Mouse (Mus musculus): ENCODE data around the gene Rapgef4.

The Rapgef4 gene

DNA sequence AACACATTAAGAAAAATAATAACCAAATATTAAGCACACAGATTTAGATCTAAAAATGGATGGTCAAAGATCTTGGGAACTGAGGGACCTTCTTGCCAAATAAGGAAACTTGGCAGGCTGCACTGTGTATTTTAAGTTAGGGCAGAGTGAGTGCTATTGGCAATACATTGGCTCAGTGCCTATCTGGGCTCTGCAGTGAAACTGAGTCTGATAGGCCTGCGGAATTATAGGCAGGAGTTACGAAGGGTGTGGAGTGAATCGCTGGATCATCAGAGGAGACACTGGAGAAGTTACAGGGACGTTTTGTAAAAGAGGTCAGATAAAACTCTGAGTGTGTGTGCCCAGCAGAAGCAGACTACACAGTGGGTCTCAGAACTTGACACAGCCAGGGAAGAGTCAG lies 306.1 kb downstream of the Rapgef4 start:
- no peak for DNase-seq

DNA sequence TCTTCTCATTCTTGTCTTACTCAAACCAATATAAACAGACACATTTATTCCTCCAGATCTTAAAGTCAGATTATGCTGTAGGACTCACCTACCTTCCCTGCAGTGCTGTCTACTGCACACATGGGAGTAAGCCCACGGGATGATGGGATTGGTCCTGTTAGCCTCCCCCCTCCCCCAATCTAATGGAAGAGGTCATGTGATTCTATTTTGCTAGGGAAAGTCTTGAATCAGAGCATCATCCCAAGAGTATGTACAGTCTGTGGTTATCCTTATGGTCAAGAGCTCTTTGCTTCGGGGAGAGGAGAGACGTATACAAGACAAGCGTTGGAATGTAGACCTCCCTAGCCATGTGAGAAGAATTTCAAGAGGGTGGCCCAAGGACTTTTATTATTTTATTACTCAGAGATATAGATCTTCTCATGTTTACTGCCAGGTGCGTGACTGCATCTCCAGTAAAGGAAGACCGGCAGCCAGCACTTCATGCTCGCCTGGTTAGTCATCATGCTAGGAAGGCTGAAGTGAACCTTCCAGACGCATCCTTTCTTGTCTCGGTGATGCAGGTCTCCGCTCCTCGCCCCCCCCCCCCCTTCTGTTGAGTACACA lies 308.0 kb downstream of the Rapgef4 start:
- DNase-seq = no peak

DNA sequence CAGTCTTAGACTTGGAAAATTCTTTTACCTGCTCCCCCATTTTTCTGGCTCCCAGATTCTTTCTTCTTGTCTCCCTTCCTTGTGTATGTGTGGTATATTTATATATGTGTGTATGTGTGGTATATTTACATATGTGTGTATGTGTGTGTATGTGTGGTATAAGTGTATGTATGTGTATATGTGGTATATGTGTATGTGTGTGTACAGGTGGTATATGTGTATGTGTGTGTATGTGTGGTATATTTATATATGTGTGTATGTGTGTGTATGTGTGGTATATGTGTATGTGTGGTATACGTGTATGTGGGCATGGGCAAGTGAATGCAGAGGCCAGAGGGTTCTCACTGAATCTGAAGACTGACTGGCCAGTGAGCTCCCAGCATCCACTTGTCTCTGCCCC lies 310.1 kb downstream of the Rapgef4 start:
- no peak for DNase-seq

DNA sequence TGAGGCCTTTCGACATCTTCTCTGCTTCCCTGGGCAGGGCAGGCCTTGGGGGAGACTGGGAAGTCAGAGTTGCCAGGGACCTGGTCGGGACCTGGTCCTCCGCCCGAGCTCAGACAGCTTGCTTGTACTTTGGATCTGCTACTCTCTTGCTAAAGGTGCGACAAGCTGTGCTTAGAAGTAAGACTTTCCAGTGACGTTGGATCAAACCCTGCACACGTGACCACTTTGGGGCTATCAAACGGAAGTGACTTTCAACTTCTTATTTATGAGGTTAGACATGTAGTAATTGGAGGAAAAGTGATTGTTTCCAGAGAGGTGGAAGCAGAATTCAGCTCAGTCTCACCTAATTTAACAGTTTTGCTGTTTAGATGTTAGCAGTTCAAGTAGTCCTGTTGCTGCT lies 311.5 kb downstream of the Rapgef4 start:
- DNase-seq = no peak

DNA sequence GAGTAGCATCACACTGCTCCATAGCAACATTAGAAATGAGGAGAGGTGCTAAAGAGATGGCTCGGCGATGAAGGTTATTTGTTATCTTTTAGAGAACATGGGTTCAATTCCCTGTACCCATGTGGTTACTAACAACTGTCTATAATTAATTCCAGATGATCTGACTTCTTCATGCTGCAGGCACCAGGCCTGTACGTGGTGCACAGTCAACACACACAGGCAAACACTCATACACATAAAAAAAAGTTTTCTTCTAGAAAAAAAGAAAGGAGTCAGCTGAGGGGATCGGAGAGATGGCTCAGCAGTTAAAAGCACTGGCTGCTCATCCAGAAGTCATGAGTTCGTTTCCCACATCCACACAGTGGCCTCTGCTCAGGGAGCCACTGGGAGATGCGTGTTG lies 314.0 kb downstream of the Rapgef4 start:
- no peak for DNase-seq

DNA sequence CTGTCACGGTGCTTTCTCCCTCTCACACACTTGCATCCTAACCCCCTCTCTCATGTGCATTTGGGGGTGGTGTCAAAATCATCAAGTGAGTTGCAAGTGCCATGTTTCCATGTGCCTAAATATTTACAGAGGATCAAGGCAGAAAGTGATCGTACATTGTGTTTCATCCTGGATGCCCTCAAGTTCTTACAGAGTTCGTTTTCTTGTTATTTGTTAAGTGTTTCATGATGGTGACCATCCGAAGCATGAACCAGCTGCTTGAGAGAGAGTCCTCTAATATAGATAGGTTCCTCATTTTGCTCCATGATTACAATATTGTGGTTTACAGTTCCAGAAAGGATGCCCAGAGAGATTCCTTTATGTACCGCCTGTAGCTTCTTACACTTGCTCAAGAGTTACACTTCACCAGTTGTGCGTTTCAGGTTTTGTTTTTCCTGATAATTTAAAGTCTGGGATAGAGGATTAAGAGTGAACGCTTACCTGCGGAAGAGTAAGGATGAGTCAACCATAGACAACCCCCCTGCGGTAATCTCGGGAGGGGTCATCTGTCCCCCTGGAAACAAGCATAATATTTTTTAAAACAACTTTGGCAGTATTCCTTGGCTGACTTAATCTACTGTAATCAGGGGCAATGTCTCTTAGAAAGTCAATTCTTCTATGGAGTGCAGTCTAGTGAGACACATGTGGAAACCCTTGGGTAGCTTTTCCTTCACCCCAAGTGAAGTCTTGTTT lies 316.1 kb downstream of the Rapgef4 start:
- no peak for DNase-seq

DNA sequence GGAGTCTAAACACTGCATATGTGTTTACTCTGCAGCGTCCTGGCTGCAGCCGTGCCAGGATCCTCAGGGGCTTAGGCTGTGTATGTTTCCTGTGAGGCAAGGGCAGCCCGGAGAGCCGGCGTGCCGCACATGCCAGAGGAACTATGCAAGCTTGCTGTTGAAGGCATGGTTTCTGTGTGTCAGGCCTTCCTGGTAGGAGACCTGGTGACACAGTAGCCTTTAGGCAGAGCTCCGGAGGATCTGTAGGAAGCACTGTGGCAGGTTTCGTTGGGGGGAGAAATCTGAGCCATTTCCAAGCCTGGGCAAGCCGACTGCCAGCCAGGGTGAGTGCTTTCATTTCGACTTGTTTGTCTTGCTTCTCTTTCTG lies 316.7 kb downstream of the Rapgef4 start:
- DNase-seq = no peak

DNA sequence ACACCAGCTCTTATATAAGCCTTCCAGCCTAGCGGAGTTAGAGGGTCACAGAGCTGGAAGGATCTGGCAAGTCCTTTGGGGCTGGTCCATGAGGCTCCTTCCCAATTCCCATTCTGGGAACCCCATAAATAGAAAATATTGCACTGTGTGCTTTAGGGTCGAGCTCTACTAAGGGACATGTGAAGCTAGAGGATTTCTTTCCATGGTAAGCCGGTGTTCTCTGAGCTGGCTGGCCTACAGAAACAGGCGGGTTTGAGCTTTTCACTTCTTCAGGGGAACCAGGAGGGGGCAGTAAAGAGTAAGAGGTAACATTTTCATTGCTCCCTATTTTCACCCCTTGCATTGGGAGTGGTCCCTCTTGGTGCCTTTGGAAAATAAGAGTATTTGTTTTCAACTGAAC lies 317.4 kb downstream of the Rapgef4 start:
- DNase-seq = no peak

DNA sequence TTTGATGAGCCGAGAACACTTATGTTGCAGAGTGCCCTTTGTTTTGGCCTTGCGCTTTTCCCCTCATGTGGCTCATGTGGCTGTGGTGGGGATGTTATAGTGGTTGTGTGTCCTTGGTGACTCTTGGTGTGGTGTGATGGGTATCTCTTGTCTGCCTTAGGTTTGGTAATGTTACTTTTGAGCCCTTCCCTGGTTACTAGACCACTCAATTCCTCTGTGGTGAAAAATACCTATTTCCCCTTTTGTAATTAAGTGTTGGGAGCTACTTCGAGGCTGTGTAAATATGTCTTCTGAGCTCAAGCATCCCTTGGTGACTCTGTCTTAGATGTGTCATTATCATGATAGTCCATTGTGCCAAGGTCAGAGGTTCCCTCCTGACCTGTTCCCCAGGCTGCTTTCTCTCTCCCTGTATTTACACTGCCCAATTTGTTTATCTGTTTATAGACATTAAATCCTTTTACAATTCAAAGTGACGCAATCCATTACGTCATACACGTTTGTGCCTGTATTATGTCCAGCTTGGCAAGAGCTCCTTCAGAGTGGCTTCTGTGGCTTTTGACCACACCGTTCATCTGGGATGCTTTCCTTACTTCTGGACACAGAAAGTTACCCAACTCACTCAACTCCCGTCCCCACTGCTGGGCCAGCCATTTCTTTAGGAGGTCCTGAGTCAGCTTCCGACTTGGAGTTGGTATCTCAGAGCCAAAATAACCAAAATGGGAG lies 320.3 kb downstream of the Rapgef4 start:
- no peak for DNase-seq

DNA sequence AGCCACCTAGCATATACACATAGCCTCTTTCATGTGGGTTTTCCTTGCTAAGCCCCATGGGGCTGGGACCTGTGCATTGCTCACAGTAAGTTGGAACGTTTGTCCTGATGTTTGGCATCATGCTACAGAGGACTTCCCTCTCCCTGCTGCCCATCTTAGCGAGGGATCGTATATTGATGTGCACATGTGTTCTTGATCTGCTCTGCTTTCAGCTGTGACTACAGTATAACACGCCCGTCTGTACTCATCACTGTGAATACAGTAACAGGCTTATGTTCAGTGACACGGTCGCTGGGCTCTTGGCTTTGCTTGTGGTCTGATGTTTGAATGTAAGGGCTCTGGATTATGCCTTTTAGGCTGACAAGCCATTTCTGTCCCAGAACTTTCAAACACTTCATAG lies 324.7 kb downstream of the Rapgef4 start:
- no peak for DNase-seq
